Mouse (Mus musculus) retina, adult 2 months (tissue): ENCODE measurements at regions not wholly inside any gene's neighbourhood (a gene's known extent, or its start where the extent isn't known, plus 50 kb on each side); places are given as distances from the start of the nearest gene placed in this dataset.

Source experiments
- DNase-seq: peaks from one replicate; pipeline ENCODE4 v3.0.0-alpha.2; 2012; ENCODE audit warnings: low read depth, low spot score

GRCm38 (mm10) chr16:93458598-93459496 lies 145.0 kb downstream of the Setd4 start:
- DNase-seq, result peak; percentile 28

- no peak for DNase-seq
Measured at GRCm38 (mm10) chr16:93458011-93458585, 145.8 kb downstream of the Setd4 start.

GRCm38 (mm10) chr16:93456706-93457425 lies 147.0 kb downstream of the Setd4 start:
- DNase-seq, result no peak

- peak; percentile 63 for DNase-seq
Measured at GRCm38 (mm10) chr16:93454080-93454997, 149.5 kb downstream of the Setd4 start.

- DNase-seq, result no peak
Measured at GRCm38 (mm10) chr16:93453056-93453455, 150.8 kb downstream of the Setd4 start.

- DNase-seq, result no peak
Measured at GRCm38 (mm10) chr16:93450896-93451295, 153.0 kb downstream of the Setd4 start.

- DNase-seq, result no peak
Measured at GRCm38 (mm10) chr16:93449925-93450324, 153.9 kb downstream of the Setd4 start.

- no peak for DNase-seq
Measured at GRCm38 (mm10) chr16:93448124-93448523, 155.7 kb downstream of the Setd4 start.

- no peak for DNase-seq
Measured at GRCm38 (mm10) chr16:93446970-93447369, 156.9 kb downstream of the Setd4 start.

- no peak for DNase-seq
Measured at GRCm38 (mm10) chr16:93446206-93446605, 157.7 kb downstream of the Setd4 start.

- DNase-seq, result no peak
Measured at GRCm38 (mm10) chr16:93442837-93443236, 161.0 kb downstream of the Setd4 start.

- no peak for DNase-seq
Measured at GRCm38 (mm10) chr16:93437608-93438425, 166.0 kb downstream of the Setd4 start.

GRCm38 (mm10) chr16:93436732-93437131 lies 167.1 kb downstream of the Setd4 start:
- DNase-seq, result no peak

GRCm38 (mm10) chr16:93431316-93431715 lies 172.5 kb downstream of the Setd4 start:
- DNase-seq, result no peak

GRCm38 (mm10) chr16:93429324-93429781 lies 174.5 kb downstream of the Setd4 start:
- DNase-seq, result no peak

GRCm38 (mm10) chr16:93427264-93427663 lies 176.6 kb downstream of the Setd4 start:
- no peak for DNase-seq

- DNase-seq, result no peak
Measured at GRCm38 (mm10) chr16:93425731-93426130, 178.1 kb downstream of the Setd4 start.

GRCm38 (mm10) chr16:93423174-93423573 lies 180.7 kb downstream of the Setd4 start:
- no peak for DNase-seq

GRCm38 (mm10) chr16:93422221-93422620 lies 181.6 kb downstream of the Setd4 start:
- DNase-seq, result no peak

- no peak for DNase-seq
Measured at GRCm38 (mm10) chr16:93418246-93418645, 185.6 kb downstream of the Setd4 start.
